Mouse (Mus musculus) myocyte (in vitro differentiated cells): ENCODE measurements around the gene Bach2.

Source experiments
- MAX ChIP-seq: IDR thresholded peaks from one replicate; pipeline ENCODE4 v1.6.1; 2011; ENCODE audit warnings: low read depth, mild to moderate bottlenecking, control low read depth
- POLR2AphosphoS2 ChIP-seq: IDR thresholded peaks from one replicate; pipeline ENCODE4 v1.6.1; 2011; ENCODE audit warnings: low read depth, control low read depth; ENCODE audit not compliant: insufficient read length

DNA sequence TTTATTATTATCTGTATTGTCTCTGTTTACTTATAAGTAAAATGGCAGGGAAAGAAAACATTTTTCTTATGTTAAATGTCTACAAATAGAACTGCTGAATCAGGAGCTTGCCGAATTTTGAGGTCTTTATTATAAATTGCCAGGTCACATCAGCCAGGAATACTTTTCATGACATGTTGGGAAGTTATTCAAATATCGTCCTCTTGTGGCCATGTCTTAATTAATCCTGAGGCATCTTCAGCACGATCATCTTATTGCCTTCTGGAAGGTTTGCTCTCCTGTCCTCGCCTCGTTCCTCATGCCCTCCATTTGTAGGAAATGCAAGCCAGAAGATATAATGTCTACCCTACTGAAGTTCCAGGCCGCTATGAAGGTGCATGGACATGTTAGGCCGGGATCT is 140.5 kb downstream of the Bach2 start:
- TF ChIP-seq POLR2AphosphoS2 (no peak), MAX (no peak)
